Mouse (Mus musculus): ENCODE measurements around the gene B3gat1. TPM values are rescaled to one million over a fixed set of nuclear protein-coding genes. Genes with fewer than 3 reads are reported as not detected.
A peak's percentile ranks its signal among the peaks of the same experiment; 100 is the strongest.

B3gat1 gene
- polyA plus RNA-seq, 1 experiment from 2014 or later: 40.7 TPM

DNA sequence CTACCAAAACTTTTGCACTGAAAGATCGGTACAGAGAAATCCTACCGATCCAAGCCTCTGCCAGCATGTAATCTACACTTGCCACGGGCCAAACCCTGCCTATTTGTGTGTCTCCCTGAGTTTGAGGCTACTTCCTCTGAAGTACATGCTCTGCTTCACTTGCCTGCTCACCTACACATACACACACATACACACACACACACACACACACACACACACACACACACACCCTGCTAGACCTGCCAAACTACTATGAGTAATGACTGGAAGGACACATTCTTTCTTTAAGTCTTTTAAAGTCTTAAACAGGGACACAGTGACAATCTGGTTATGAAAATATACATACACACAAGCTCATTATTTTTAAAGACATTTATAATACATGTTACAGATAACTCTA is 64.7 kb downstream of the B3gat1 start:
- ATAC-seq: no peak
- Histone ChIP-seq H3K4me2 (ENCODE audit: low read length) (no peak overlapping the region), H3K9ac (ENCODE audit: low read depth, low read length) (no peak overlapping the region), H3K27ac (ENCODE audit: low read length) (no peak overlapping the region), H3K4me1 (ENCODE audit: control insufficient read depth, insufficient read depth, low read length) (no peaks in the 10 kb centered on the region), H3K9me3 (replicated peaks; ENCODE audit: control insufficient read depth, low read length, poor library complexity, severe bottlenecking) (no peaks in the 10 kb centered on the region), H3K36me3 (ENCODE audit: control insufficient read depth, insufficient read depth, low read length) (no peaks in the 10 kb centered on the region), H3K4me3 (ENCODE audit: low read depth, low read length) (no peak overlapping the region), H3K27me3 (ENCODE audit: control insufficient read depth, insufficient read depth, low read depth, low read length) (no peaks in the 10 kb centered on the region)
- 94% methylated on average over 3 of the region's 3 CpGs for WGBS

DNA sequence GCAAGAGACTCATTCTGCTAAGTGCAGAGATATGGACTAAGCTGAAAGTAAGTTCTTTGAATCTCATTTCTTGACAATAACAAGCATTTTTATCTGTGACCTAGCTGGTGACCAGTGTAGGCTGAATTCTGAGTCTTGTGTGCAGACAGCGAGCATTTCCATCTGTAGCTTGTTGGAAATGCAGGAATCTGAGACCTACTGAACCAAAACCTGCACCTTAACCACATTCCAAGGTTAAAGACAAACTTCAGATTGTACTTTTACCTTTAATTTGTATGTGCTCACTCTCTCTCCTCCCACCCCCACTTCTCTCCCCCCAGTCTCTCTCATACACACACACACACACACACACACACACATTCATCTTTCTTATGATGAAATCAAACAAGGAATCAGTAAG is 65.2 kb downstream of the B3gat1 start:
- Histone ChIP-seq H3K36me3 (ENCODE audit: control insufficient read depth, insufficient read depth, low read length) (no peaks in the 10 kb centered on the region), H3K4me1 (ENCODE audit: control insufficient read depth, insufficient read depth, low read length) (no peaks in the 10 kb centered on the region), H3K9me3 (replicated peaks; ENCODE audit: control insufficient read depth, low read length, poor library complexity, severe bottlenecking) (no peaks in the 10 kb centered on the region), H3K9ac (ENCODE audit: low read depth, low read length) (no peak overlapping the region), H3K27ac (ENCODE audit: low read length) (no peak overlapping the region), H3K4me3 (ENCODE audit: low read depth, low read length) (no peak overlapping the region), H3K27me3 (ENCODE audit: control insufficient read depth, insufficient read depth, low read depth, low read length) (no peaks in the 10 kb centered on the region), H3K4me2 (ENCODE audit: low read length) (no peak overlapping the region)
- no peak for ATAC-seq
- 76% methylated on average over 1 of the region's 1 CpGs for WGBS

DNA sequence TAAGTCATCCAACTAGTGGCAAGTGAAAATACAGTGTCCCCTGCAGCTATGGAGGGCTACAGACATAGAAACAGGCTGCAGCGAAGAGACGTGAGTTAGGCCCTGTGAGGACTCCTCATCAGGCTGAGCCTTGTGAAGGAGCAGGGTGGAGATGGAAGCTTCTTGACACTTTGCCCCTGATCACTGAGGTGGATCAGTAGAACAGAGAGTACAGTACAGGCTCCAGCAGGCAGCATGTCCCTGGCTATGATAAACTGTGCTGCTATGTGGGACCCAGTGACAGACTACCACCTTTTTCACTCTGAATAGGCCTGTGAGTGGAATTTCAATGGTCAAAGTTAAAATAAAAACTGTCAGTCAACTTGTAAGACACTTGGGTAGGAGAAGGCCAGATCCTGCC is 66.8 kb downstream of the B3gat1 start:
- no peaks in the 10 kb centered on the region for H3K4me1 ChIP-seq (ENCODE audit: control insufficient read depth, insufficient read depth, low read length)
- no peak overlapping the region for H3K9ac ChIP-seq (ENCODE audit: low read depth, low read length)
- H3K27ac ChIP-seq (ENCODE audit: low read length): no peak overlapping the region
- no peaks in the 10 kb centered on the region for H3K9me3 ChIP-seq (replicated peaks; ENCODE audit: control insufficient read depth, low read length, poor library complexity, severe bottlenecking)
- 93% methylated on average over 2 of the region's 2 CpGs for WGBS
- ATAC-seq: no peak
- no peaks in the 10 kb centered on the region for H3K36me3 ChIP-seq (ENCODE audit: control insufficient read depth, insufficient read depth, low read length)
- no peak overlapping the region for H3K4me2 ChIP-seq (ENCODE audit: low read length)
- H3K4me3 ChIP-seq (ENCODE audit: low read depth, low read length): no peak overlapping the region
- H3K27me3 ChIP-seq (ENCODE audit: control insufficient read depth, insufficient read depth, low read depth, low read length): no peaks in the 10 kb centered on the region

DNA sequence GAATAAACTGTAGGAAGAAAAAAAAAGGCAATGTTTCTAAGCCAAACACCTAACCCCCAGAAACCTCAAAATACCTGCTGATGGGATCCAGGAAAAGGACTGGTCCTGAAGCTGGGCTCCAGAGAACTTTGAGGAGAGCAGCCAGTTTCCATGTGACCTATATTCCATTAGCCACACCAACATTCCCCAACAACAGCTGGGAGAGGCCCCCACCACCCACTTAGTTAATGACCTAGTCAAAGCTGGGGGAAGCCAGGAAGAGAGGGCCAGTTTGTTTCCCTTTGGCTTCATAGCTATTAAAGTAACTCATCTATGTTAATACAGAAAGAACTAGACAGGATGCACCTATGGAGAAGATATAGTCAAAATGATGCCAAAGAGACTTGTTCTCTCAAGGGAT is 70.8 kb downstream of the B3gat1 start:
- H3K4me1 ChIP-seq (ENCODE audit: control insufficient read depth, insufficient read depth, low read length): no peaks in the 10 kb centered on the region; the same call in 1 of the 2 replicates
- no peak for ATAC-seq

DNA sequence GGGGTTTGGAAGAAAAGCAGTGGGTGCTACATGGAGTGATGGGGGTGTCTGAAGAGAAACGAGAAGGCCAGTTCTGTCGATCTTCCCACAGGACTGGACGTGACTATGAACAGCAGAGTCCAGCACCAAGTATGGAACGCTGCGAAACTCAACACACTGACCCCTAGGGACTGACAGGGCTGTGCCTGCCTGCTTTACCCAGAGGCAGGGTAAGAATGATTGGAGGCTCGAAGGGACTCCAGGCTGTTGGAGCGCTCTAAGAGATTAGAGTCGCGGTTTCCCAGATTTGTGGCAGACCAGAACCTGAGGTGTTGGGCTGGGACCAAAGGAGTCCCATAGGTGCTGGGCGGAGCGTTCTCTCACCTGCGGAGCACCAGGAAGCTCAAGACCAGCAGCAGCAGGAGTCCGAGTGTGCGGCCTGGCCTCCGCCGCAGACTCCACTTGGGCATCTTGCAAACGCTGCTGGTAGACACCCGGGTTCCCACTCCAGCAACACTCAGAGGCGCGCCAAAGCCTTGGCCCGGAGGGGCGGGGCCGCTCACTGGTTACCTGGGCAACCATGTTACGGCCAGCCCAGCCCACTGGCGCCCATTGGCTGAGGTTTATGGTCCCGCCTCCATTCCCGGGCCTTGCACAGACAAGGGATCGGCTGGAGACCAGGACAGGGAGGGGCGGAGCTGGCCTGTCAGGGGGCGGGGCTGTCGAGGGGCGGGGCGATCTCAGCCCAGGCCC is 72.6 kb downstream of the B3gat1 start, which contains the start of gene Glb1l2:
Gene Glb1l2 (minus strand): TSS at position 534 of the 732 bp plus-strand sequence.
- ATAC-seq: peak; percentile 100
- H3K9ac ChIP-seq (ENCODE audit: low read depth, low read length): peak within 1 kb of the TSS; percentile 68
- no peaks in the 10 kb centered on the region; the same call in 1 of the 2 replicates for H3K4me1 ChIP-seq (ENCODE audit: control insufficient read depth, insufficient read depth, low read length)
- under 1% methylated on average over 33 of the region's 33 CpGs for WGBS
- H3K4me3 ChIP-seq (ENCODE audit: low read depth, low read length): peak within 1 kb of the TSS; percentile 56
- H3K27me3 ChIP-seq (ENCODE audit: control insufficient read depth, insufficient read depth, low read depth, low read length): no peaks in the 10 kb centered on the region
- no peak within 1 kb of the TSS for H3K27ac ChIP-seq (ENCODE audit: low read length)
- peak within 1 kb of the TSS; percentile 78 for H3K4me2 ChIP-seq (ENCODE audit: low read length)
- H3K36me3 ChIP-seq (ENCODE audit: control insufficient read depth, insufficient read depth, low read length): no peaks in the 10 kb centered on the region
- no peaks in the 10 kb centered on the region for H3K9me3 ChIP-seq (replicated peaks; ENCODE audit: control insufficient read depth, low read length, poor library complexity, severe bottlenecking)

More for the DNA sequence above, 70.8 kb downstream of the B3gat1 start:
- no peak overlapping the region for H3K27ac ChIP-seq (ENCODE audit: low read length)
- H3K9me3 ChIP-seq (replicated peaks; ENCODE audit: control insufficient read depth, low read length, poor library complexity, severe bottlenecking): no peaks in the 10 kb centered on the region
- H3K4me3 ChIP-seq (ENCODE audit: low read depth, low read length): no peak overlapping the region
- H3K27me3 ChIP-seq (ENCODE audit: control insufficient read depth, insufficient read depth, low read depth, low read length): no peaks in the 10 kb centered on the region
- H3K36me3 ChIP-seq (ENCODE audit: control insufficient read depth, insufficient read depth, low read length): no peaks in the 10 kb centered on the region
- no peak overlapping the region for H3K4me2 ChIP-seq (ENCODE audit: low read length)
- H3K9ac ChIP-seq (ENCODE audit: low read depth, low read length): no peak overlapping the region

DNA sequence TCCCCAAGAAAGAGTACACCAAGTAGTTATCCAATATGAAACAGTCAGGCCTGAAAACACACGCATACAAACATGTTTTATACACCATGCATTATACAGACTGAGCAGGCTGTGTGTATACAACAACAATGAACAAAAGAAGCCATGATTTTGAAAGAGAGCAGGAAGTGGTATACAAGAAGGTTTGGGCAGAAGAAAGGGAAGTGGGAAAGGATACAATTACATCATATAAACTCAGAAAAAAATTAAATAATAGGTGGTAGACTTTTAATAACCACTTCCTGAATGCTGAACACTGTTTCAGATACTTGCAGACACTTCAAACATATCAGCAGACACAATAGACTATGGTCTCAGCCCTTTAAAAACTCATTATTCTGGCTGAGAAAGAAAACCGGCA is 75.2 kb downstream of the B3gat1 start:
- Histone ChIP-seq H3K27me3 (ENCODE audit: control insufficient read depth, insufficient read depth, low read depth, low read length) (no peaks in the 10 kb centered on the region), H3K27ac (ENCODE audit: low read length) (no peak overlapping the region), H3K4me2 (ENCODE audit: low read length) (no peak overlapping the region), H3K9ac (ENCODE audit: low read depth, low read length) (no peak overlapping the region), H3K4me1 (ENCODE audit: control insufficient read depth, insufficient read depth, low read length) (no peaks in the 10 kb centered on the region; the same call in 1 of the 2 replicates), H3K9me3 (replicated peaks; ENCODE audit: control insufficient read depth, low read length, poor library complexity, severe bottlenecking) (no peaks in the 10 kb centered on the region), H3K4me3 (ENCODE audit: low read depth, low read length) (no peak overlapping the region), H3K36me3 (ENCODE audit: control insufficient read depth, insufficient read depth, low read length) (no peaks in the 10 kb centered on the region)
- WGBS: 82% methylated on average over 2 of the region's 2 CpGs
- ATAC-seq: no peak

Other genes with a start within 250 kb of the B3gat1 start
- 3.1 and 3.6 TPM in 2 replicates for gene Glb1l2, start 72.7 kb downstream of the B3gat1 start, polyA plus RNA-seq (2015; fragmentation: Nextera tagmentation; extraction: Ambion mirVana)
- gene Glb1l3, start 127.2 kb downstream of the B3gat1 start, polyA plus RNA-seq (2015; fragmentation: Nextera tagmentation; extraction: Ambion mirVana): not detected in 2 replicates
- 0.16 and 0.21 TPM in 2 replicates for gene Gm1110, start 189.4 kb downstream of the B3gat1 start, polyA plus RNA-seq (2015; fragmentation: Nextera tagmentation; extraction: Ambion mirVana)

Data from midbrain, embryonic 16.5 days (tissue).